Mouse (Mus musculus): ENCODE data around the gene Lmx1b. TPM values are rescaled to one million over a fixed set of nuclear protein-coding genes. Genes with fewer than 3 reads are reported as not detected.

The Lmx1b gene
- 0.94 and 1.3 TPM in 2 replicates for polyA plus RNA-seq (2015; fragmentation: Nextera tagmentation; extraction: Ambion mirVana)

DNA sequence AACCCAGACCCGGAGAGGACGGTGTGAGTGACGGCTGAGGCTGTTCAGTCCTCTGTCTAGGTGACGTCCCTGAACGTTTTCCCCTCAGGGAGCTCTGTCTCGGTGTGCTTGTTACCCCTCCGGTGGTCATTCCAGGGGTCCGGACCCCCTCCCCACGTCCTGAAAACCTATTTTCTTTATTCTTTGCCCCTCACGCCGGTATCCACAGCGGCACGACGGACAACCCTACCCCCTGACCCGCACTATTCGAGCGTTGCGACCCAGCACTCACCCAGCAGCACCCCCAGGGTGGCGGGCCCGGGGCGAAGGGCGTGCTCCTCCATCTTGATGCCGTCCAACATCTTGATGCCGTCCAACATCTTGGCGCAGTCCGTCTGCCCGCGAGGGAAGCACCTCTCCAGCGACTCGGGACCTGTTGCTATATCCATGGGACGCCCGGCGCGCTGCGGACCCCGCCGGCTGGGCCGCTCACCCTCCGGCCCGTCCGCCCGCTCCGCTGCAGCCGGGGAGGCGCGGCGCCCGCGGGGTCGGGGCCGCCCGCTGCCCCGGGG lies at the start of gene Lmx1b:
Gene Lmx1b, minus strand, starts transcription at position 341 of the 551 bp plus-strand sequence.
- Histone ChIP-seq H3K4me2 (replicated peaks; ENCODE audit: low read depth, low read length) (peak within 1 kb of the TSS; percentile 70), H3K4me1 (ENCODE audit: insufficient read depth, low read length) (peaks cover 27% of the 10 kb centered on the region), H3K9ac (replicated peaks; ENCODE audit: low read length) (peak within 1 kb of the TSS; percentile 61), H3K36me3 (ENCODE audit: insufficient read depth, low read length) (no peaks in the 10 kb centered on the region), H3K4me3 (ENCODE audit: low read length) (peak within 1 kb of the TSS; percentile 50), H3K27me3 (ENCODE audit: insufficient read depth, low read length) (peaks cover 96% of the 10 kb centered on the region), H3K27ac (ENCODE audit: low read length) (no peak within 1 kb of the TSS), H3K9me3 (ENCODE audit: low read length) (no peaks in the 10 kb centered on the region)
- ATAC-seq (ENCODE audit: low FRiP score, low TSS enrichment), result no peak
- WGBS, result under 1% methylated on average over 46 of the region's 53 CpGs

DNA sequence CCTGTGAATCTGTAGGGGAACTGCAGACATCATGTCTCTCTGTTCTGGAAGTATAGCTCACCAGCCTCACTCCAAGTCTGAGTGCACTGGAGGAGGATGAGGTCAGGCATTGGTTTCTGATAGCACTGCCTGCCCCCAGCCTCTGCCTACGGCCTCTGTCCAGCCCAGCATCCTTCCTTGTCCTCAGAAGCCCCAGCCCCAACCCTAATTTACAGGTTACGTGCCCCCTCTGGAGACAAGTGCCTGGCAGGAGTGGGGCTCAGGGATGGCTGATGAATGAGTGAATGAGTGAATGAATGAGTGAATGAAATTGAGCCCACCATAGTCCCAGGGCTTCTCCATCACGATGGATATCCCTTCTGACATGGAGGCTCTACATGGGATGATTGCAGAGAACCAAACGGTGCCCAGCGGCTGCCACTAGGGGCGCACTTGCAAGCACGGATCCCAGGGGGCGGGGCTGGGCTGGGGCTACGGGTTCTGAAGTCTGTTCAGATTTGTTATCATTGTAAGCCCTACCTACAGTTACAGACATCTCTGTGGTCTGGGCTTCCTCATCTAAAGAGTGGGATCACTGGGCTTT lies 49.7 kb upstream of the Lmx1b start:
- Histone ChIP-seq H3K4me3 (ENCODE audit: low read length) (no peak overlapping the region), H3K9me3 (ENCODE audit: low read length) (0 out of 2 replicates have a peak, but pooled peaks cover 3% of the 10 kb centered on the region), H3K27me3 (ENCODE audit: insufficient read depth, low read length) (no peaks in the 10 kb centered on the region), H3K9ac (replicated peaks; ENCODE audit: low read length) (no peak overlapping the region), H3K4me1 (ENCODE audit: insufficient read depth, low read length) (no peaks in the 10 kb centered on the region), H3K4me2 (replicated peaks; ENCODE audit: low read depth, low read length) (no peak overlapping the region), H3K36me3 (ENCODE audit: insufficient read depth, low read length) (no peaks in the 10 kb centered on the region), H3K27ac (ENCODE audit: low read length) (no peak overlapping the region)
- 24% methylated on average over 9 of the region's 9 CpGs for WGBS
- no peak for ATAC-seq (ENCODE audit: low FRiP score, low TSS enrichment)

DNA sequence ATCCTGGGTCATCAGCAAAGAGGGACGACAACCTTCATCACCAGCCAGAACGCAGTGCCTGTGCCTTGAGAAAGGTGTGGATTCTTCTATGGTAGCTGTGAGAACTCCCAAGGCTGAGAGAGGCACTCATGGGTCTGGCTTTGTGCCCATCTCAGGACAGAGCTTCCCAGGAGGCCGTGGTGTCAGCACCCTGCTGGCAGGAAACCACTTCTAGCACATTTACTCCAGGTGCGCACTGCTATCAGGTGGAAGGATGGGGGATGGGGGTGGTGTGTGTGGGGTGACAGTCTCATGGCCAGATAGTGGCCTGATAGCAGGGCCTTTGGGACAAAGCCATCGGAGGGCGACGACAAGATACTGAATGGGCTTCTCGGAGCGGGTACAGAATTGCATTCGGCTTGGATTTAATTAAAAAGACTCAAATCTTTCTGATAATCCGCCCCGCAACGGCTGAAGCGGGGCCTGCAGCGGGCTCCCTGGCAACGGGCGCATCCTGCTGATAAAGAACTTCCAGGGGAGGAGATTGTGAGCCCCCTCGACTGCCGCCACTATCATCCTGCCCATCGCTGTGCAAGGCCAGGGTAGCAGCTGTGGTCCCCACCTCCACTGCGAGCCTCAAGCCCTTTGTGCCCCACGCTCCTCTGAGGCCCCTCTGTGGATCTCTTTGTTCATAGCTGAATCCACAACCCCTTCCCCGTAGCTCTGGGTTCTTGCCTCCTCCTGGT lies 49.0 kb upstream of the Lmx1b start:
- Histone ChIP-seq H3K36me3 (ENCODE audit: insufficient read depth, low read length) (no peaks in the 10 kb centered on the region), H3K27me3 (ENCODE audit: insufficient read depth, low read length) (no peaks in the 10 kb centered on the region), H3K4me3 (ENCODE audit: low read length) (no peak overlapping the region), H3K4me2 (replicated peaks; ENCODE audit: low read depth, low read length) (no peak overlapping the region), H3K9me3 (ENCODE audit: low read length) (0 out of 2 replicates have a peak, but pooled peaks cover 3% of the 10 kb centered on the region), H3K9ac (replicated peaks; ENCODE audit: low read length) (no peak overlapping the region), H3K27ac (ENCODE audit: low read length) (no peak overlapping the region), H3K4me1 (ENCODE audit: insufficient read depth, low read length) (no peaks in the 10 kb centered on the region)
- 63% methylated on average over 23 of the region's 23 CpGs for whole genome bisulfite sequencing
- no peak for ATAC-seq (ENCODE audit: low FRiP score, low TSS enrichment)

DNA sequence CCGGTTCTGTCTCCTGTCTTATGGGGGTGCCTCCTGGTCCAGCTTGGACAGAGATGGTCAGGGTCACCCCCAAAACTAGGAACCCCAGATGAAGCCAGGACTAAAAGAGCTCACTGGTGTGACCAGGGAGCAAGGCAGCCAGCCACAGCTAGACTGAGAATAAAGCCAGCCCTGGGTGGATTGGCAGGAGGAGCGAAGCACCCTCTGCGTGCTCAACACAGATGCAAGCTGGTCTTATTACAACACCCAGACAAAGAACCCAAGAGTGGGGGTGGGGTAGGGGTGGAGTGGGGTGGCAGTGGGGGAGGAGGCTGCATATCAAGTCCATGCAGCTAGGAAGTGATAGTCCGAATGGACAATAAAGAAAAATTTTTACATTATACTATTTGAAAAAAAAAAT lies 43.3 kb upstream of the Lmx1b start:
- Histone ChIP-seq H3K4me2 (replicated peaks; ENCODE audit: low read depth, low read length) (no peak overlapping the region), H3K36me3 (ENCODE audit: insufficient read depth, low read length) (no peaks in the 10 kb centered on the region), H3K27me3 (ENCODE audit: insufficient read depth, low read length) (no peaks in the 10 kb centered on the region), H3K9ac (replicated peaks; ENCODE audit: low read length) (no peak overlapping the region), H3K27ac (ENCODE audit: low read length) (no peak overlapping the region), H3K4me1 (ENCODE audit: insufficient read depth, low read length) (no peaks in the 10 kb centered on the region), H3K4me3 (ENCODE audit: low read length) (no peak overlapping the region), H3K9me3 (ENCODE audit: low read length) (0 out of 2 replicates have a peak, but pooled peaks cover 3% of the 10 kb centered on the region)
- ATAC-seq (ENCODE audit: low FRiP score, low TSS enrichment), result no peak
- 48% methylated on average over 4 of the region's 4 CpGs for WGBS

DNA sequence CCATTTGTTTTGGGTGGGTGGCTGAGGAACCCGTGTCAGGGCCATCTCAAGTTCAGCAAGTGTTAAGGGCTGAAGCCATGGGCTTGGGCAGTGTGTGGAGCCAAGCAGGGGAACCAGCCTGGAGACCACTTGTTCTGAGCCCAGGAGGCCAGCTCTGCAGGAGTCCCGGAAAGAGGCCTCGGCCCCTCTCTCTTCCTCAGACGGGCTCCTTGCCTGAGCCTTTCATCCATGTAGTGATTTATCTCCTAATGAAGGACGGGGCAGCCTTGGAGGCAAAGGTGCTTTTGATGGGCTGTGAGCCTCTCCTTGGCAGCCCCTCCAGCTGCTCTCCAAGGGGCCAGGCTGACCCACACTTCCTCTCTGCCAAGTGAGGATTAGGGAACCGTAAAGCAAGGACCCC lies 42.8 kb upstream of the Lmx1b start:
- Histone ChIP-seq H3K4me1 (ENCODE audit: insufficient read depth, low read length) (no peaks in the 10 kb centered on the region), H3K4me2 (replicated peaks; ENCODE audit: low read depth, low read length) (no peak overlapping the region), H3K4me3 (ENCODE audit: low read length) (no peak overlapping the region), H3K27ac (ENCODE audit: low read length) (no peak overlapping the region), H3K36me3 (ENCODE audit: insufficient read depth, low read length) (no peaks in the 10 kb centered on the region), H3K27me3 (ENCODE audit: insufficient read depth, low read length) (no peaks in the 10 kb centered on the region), H3K9ac (replicated peaks; ENCODE audit: low read length) (no peak overlapping the region), H3K9me3 (ENCODE audit: low read length) (0 out of 2 replicates have a peak, but pooled peaks cover 3% of the 10 kb centered on the region)
- 15% methylated on average over 6 of the region's 6 CpGs for WGBS
- no peak for ATAC-seq (ENCODE audit: low FRiP score, low TSS enrichment)

DNA sequence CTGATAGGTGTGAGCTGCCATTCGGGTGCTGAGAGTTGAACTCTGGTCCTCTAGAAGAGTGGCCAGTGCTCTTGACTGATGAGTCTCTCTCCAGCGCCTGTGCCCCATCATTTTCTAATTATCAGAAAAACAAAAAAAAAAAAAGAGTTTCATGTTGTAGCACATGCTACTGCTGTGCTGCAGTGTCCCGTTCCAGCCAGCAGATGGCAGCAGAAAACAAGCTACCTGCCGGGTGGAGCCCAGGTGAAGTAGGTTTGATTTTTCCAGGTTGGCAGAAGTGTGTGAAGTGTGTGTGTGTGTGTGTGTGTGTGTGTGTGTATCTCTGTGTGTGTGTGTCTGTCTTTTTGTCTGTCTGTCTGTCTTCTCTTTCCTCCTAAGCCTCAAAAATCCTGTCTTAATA lies 41.9 kb upstream of the Lmx1b start:
- 0 out of 2 replicates have a peak, but pooled peaks cover 2% of the 10 kb centered on the region for H3K9me3 ChIP-seq (ENCODE audit: low read length)
- no peaks in the 10 kb centered on the region for H3K36me3 ChIP-seq (ENCODE audit: insufficient read depth, low read length)
- no peaks in the 10 kb centered on the region for H3K4me1 ChIP-seq (ENCODE audit: insufficient read depth, low read length)
- no peak overlapping the region for H3K27ac ChIP-seq (ENCODE audit: low read length)
- H3K27me3 ChIP-seq (ENCODE audit: insufficient read depth, low read length), result no peaks in the 10 kb centered on the region
- 11% methylated on average over 4 of the region's 4 CpGs for WGBS
- H3K4me3 ChIP-seq (ENCODE audit: low read length), result no peak overlapping the region
- no peak overlapping the region for H3K9ac ChIP-seq (replicated peaks; ENCODE audit: low read length)
- ATAC-seq (ENCODE audit: low FRiP score, low TSS enrichment), result no peak
- H3K4me2 ChIP-seq (replicated peaks; ENCODE audit: low read depth, low read length), result no peak overlapping the region

DNA sequence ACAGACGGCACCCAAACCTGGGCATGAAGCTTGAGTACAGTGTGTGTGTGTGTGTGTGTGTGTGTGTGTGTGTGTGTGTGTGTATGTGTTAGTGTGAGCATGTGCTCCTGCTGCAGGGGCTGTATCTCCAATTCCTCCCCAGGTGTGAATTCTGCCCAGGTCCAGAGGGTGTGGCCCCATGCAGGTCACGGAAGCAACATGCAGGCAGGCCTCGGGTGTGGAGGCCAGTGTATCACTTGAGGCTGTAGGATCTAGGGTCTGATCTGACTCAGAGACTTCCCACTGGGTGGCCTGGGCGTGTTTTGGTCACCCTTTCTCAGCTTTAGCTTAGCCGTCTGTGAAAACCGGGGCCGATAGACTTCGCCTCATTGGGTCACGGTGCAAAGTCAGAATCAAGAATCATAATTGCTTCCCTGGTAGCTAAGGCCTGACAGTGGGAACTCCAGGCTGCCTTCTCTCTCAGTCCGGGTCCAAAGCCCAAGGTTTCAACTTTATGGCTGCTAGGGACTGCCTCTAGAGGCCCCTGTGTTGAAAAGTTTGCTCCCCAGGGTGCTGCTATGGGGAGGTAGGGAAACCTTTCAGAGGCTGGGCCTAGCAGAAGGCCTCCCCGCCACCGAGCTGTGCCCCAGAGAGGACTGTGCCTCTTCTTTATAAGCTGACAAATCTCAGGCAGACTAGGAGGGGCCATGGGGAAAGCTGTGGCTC lies 38.8 kb upstream of the Lmx1b start:
- no peaks in the 10 kb centered on the region for H3K4me1 ChIP-seq (ENCODE audit: insufficient read depth, low read length)
- no peak overlapping the region for H3K9ac ChIP-seq (replicated peaks; ENCODE audit: low read length)
- H3K9me3 ChIP-seq (ENCODE audit: low read length), result no peaks in the 10 kb centered on the region
- H3K4me2 ChIP-seq (replicated peaks; ENCODE audit: low read depth, low read length), result no peak overlapping the region
- no peak for ATAC-seq (ENCODE audit: low FRiP score, low TSS enrichment)
- no peaks in the 10 kb centered on the region for H3K36me3 ChIP-seq (ENCODE audit: insufficient read depth, low read length)
- H3K27ac ChIP-seq (ENCODE audit: low read length), result no peak overlapping the region
- H3K4me3 ChIP-seq (ENCODE audit: low read length), result no peak overlapping the region
- whole genome bisulfite sequencing, result 75% methylated on average over 12 of the region's 12 CpGs
- H3K27me3 ChIP-seq (ENCODE audit: insufficient read depth, low read length), result no peaks in the 10 kb centered on the region

DNA sequence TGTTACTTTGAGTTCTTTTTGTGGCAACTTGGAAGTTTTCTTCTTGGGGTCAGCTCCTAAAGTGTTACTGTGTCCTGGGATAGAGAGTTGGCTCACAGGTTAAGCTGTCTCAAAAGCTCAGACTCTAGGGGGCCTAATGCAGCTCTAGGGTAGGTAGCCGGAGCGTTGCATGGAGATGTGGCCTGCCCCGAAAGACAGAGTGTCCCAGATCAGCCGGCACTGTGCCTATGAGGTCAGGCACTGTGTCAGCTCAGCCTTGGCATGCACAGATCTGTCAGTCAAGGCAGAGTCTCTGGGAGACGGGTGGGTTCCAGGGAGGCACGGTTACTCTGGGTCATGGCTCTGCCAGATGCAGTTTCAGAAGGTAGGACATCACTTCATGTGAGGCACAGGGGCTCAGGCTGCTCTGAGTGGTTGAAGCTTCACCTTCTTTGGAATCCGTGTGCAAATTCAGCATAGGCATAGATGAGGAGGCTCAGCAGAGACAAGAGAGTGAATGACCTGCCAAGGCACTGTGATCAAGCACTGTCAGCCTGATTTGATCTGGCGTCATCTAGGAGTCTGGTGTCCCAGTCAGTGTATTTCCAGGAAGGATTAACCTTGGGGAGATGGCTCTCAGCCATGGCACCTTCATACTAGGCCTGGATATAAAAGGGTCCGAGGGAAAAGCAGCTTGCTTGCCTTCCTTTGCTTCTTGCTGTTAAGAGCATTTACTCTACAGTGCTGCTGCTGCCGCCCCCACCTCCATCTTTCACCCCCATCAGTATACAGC lies 32.6 kb upstream of the Lmx1b start:
- WGBS, result 71% methylated on average over 10 of the region's 10 CpGs
- no peaks in the 10 kb centered on the region for H3K27me3 ChIP-seq (ENCODE audit: insufficient read depth, low read length)
- no peak overlapping the region for H3K4me3 ChIP-seq (ENCODE audit: low read length)
- H3K9me3 ChIP-seq (ENCODE audit: low read length), result no peaks in the 10 kb centered on the region
- H3K36me3 ChIP-seq (ENCODE audit: insufficient read depth, low read length), result no peaks in the 10 kb centered on the region
- H3K4me2 ChIP-seq (replicated peaks; ENCODE audit: low read depth, low read length), result no peak overlapping the region
- H3K9ac ChIP-seq (replicated peaks; ENCODE audit: low read length), result no peak overlapping the region
- ATAC-seq (ENCODE audit: low FRiP score, low TSS enrichment), result no peak
- H3K27ac ChIP-seq (ENCODE audit: low read length), result no peak overlapping the region
- H3K4me1 ChIP-seq (ENCODE audit: insufficient read depth, low read length), result no peaks in the 10 kb centered on the region

DNA sequence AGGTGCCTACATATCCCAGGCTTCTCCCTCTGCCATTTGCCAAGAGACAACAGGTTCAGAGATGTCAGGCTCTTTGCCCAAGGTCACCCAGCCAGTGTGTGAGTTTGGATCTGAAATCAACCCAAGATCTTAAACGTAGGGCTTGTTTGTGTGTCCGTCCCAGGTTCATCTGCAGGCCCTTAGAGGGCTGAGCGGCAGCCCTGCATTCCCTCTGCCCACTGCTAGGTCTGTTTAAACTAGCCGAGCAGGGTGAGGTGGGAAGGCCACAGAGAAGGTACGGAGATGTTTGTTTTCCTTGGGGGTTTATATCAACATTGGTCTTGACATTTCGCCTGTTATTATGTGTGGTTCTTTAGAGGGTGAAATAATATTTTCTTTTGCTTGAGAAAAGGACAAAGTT lies 28.4 kb upstream of the Lmx1b start:
- Histone ChIP-seq H3K27ac (ENCODE audit: low read length) (no peak overlapping the region), H3K27me3 (ENCODE audit: insufficient read depth, low read length) (peaks cover 4% of the 10 kb centered on the region; the same call in 1 of the 2 replicates), H3K4me3 (ENCODE audit: low read length) (no peak overlapping the region), H3K4me1 (ENCODE audit: insufficient read depth, low read length) (peaks cover 16% of the 10 kb centered on the region), H3K36me3 (ENCODE audit: insufficient read depth, low read length) (no peaks in the 10 kb centered on the region), H3K9me3 (ENCODE audit: low read length) (no peaks in the 10 kb centered on the region), H3K9ac (replicated peaks; ENCODE audit: low read length) (no peak overlapping the region), H3K4me2 (replicated peaks; ENCODE audit: low read depth, low read length) (no peak overlapping the region)
- ATAC-seq (ENCODE audit: low FRiP score, low TSS enrichment), result no peak
- 31% methylated on average over 6 of the region's 6 CpGs for WGBS
